Mouse (Mus musculus): ENCODE data around the gene Odf3. TPM values are rescaled to one million over a fixed set of nuclear protein-coding genes. Genes with fewer than 3 reads are reported as not detected.

Gene Odf3
- polyA plus RNA-seq, 1 experiment from 2014 or later = not detected

DNA sequence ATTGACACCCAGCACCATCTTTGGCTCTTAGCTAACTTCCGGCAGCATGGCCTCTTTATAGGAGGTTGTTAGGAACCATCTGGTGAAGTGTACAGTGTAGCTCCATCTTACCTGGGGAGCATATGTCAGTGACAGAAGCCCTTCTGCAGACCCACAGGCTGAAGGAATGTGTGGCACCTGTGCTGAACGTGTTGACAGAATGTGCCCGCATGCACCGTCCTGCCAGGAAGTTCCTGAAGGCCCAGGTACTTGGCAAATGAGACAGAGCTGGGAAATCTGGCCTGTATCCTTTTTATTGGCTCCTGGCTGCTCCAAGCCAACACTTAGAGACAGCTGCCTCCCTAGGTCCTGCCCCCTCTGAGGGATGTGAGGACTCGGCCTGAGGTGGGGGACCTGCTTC is 13.1 kb downstream of the Odf3 start:
- H3K4me1 ChIP-seq (replicated peaks; ENCODE audit: control insufficient read depth, insufficient read depth, low read length) = peaks cover 5% of the 10 kb centered on the region
- no peak overlapping the region for H3K27ac ChIP-seq (ENCODE audit: low read depth, low read length)
- no peak overlapping the region for H3K9ac ChIP-seq (ENCODE audit: low read depth, low read length)
- no peak overlapping the region for H3K4me2 ChIP-seq (replicated peaks; ENCODE audit: low read depth, low read length)
- WGBS = 95% methylated on average over 5 of the region's 5 CpGs
- H3K27me3 ChIP-seq (ENCODE audit: control insufficient read depth, insufficient read depth, low read length) = no peaks in the 10 kb centered on the region
- H3K4me3 ChIP-seq (ENCODE audit: low read depth, low read length) = no peak overlapping the region
- no peaks in the 10 kb centered on the region for H3K9me3 ChIP-seq (ENCODE audit: control insufficient read depth, low read length)
- DNase-seq (ENCODE audit: low spot score) = no peak
- no peak for ATAC-seq (ENCODE audit: low FRiP score)
- H3K36me3 ChIP-seq (ENCODE audit: control insufficient read depth, insufficient read depth, low read length) = no peaks in the 10 kb centered on the region; the same call in 1 of the 2 replicates

DNA sequence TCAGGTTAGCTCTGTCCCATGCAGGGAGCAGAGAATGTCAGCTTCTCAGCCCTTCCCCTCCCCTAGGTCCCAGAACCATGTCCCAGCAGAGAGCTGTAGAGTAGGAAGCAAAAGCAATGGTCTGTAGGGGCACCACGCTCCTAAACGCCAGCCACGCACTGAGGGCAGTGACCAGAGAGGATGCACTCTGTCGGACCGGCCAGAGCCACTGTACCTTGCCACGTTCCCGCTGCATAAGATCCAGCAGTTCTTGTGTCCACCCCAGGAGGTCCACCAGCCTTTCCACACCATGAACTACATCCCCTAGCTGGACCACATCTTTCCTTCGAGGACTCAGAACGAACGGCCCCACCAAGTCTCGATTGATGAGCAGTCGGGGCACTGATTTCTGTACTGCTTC is 17.2 kb downstream of the Odf3 start:
- DNase-seq (ENCODE audit: low spot score) = no peak
- ATAC-seq (ENCODE audit: low FRiP score) = no peak
- H3K27ac ChIP-seq (ENCODE audit: low read depth, low read length) = no peak overlapping the region
- no peaks in the 10 kb centered on the region for H3K27me3 ChIP-seq (ENCODE audit: control insufficient read depth, insufficient read depth, low read length)
- H3K4me3 ChIP-seq (ENCODE audit: low read depth, low read length) = no peak overlapping the region
- H3K9me3 ChIP-seq (ENCODE audit: control insufficient read depth, low read length) = no peaks in the 10 kb centered on the region
- 90% methylated on average over 12 of the region's 12 CpGs for WGBS
- H3K36me3 ChIP-seq (ENCODE audit: control insufficient read depth, insufficient read depth, low read length) = no peaks in the 10 kb centered on the region; the same call in 1 of the 2 replicates
- no peak overlapping the region for H3K4me2 ChIP-seq (replicated peaks; ENCODE audit: low read depth, low read length)
- no peaks in the 10 kb centered on the region for H3K4me1 ChIP-seq (replicated peaks; ENCODE audit: control insufficient read depth, insufficient read depth, low read length)
- H3K9ac ChIP-seq (ENCODE audit: low read depth, low read length) = no peak overlapping the region

DNA sequence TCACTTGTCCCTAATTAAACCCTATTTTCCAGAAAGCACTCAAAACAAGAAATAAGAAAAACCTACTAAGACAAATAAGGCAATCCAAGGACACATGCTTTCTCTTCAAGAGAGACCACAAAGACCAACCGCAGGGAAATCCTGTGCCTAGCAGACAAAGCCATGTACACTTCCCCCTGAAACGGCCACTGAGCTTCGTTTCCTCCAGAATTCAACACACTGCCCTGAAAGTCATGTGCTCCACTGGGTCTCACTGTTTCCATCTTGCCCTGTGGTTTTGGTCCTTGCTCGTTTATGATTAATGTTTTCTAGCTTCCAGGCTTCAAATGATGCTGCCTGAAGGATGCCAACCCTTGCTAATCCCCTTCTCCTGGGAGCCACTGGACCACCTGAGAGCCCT is 26.6 kb downstream of the Odf3 start:
- Histone ChIP-seq H3K4me2 (replicated peaks; ENCODE audit: low read depth, low read length) (no peak overlapping the region), H3K4me1 (replicated peaks; ENCODE audit: control insufficient read depth, insufficient read depth, low read length) (no peaks in the 10 kb centered on the region), H3K9me3 (ENCODE audit: control insufficient read depth, low read length) (no peaks in the 10 kb centered on the region), H3K27ac (ENCODE audit: low read depth, low read length) (no peak overlapping the region), H3K4me3 (ENCODE audit: low read depth, low read length) (no peak overlapping the region), H3K27me3 (ENCODE audit: control insufficient read depth, insufficient read depth, low read length) (no peaks in the 10 kb centered on the region), H3K9ac (ENCODE audit: low read depth, low read length) (no peak overlapping the region), H3K36me3 (ENCODE audit: control insufficient read depth, insufficient read depth, low read length) (no peaks in the 10 kb centered on the region)
- whole genome bisulfite sequencing = 86% methylated on average over 4 of the region's 4 CpGs
- ATAC-seq (ENCODE audit: low FRiP score) (no peak), DNase-seq (ENCODE audit: low spot score) (no peak)

DNA sequence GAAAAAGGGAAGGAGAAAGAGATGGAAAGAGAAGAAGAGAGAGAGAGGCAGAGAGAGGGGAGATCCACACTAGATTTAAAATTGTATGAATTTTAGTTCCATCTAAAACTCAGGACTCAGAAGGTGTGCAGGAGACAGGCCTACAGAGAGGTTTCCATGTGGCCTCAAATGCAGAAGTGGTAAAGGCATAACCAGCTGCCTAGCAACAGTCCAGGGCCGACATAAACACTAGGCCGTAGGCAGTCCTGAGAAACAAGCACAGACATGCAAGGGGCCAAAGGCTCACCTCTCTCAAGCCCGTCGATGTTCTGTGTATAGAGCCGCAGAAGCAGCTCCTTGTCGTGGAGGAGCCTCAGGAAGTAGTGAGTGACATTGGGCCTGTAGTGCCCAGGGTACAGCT is 29.8 kb downstream of the Odf3 start:
- ATAC-seq (ENCODE audit: low FRiP score) (no peak), DNase-seq (ENCODE audit: low spot score) (no peak)
- no peak overlapping the region for H3K9ac ChIP-seq (ENCODE audit: low read depth, low read length)
- no peak overlapping the region for H3K4me3 ChIP-seq (ENCODE audit: low read depth, low read length)
- H3K9me3 ChIP-seq (ENCODE audit: control insufficient read depth, low read length) = no peaks in the 10 kb centered on the region
- H3K27me3 ChIP-seq (ENCODE audit: control insufficient read depth, insufficient read depth, low read length) = no peaks in the 10 kb centered on the region
- H3K4me1 ChIP-seq (replicated peaks; ENCODE audit: control insufficient read depth, insufficient read depth, low read length) = no peaks in the 10 kb centered on the region
- no peaks in the 10 kb centered on the region for H3K36me3 ChIP-seq (ENCODE audit: control insufficient read depth, insufficient read depth, low read length)
- 86% methylated on average over 6 of the region's 6 CpGs for WGBS
- H3K4me2 ChIP-seq (replicated peaks; ENCODE audit: low read depth, low read length) = no peak overlapping the region
- H3K27ac ChIP-seq (ENCODE audit: low read depth, low read length) = no peak overlapping the region

DNA sequence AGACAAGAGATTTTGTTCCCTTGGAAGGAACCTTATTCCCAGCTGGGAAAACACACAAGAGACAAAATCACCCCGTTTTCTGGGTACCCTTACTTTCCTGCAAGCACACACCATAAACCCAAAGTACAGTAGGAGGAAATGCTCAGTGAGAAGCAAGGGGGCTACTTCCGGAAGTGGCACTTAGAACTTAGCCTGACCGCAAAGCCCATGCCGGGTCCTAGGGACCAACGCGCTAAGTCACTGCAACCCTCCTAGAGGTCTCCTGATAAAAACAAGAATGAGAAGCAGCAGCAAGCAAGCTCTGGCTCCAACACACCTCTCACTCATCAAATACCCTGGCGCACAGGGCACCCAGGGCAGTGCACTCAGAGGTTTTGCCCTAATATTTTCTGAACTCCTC is 31.8 kb downstream of the Odf3 start:
- WGBS = 92% methylated on average over 7 of the region's 7 CpGs
- DNase-seq (ENCODE audit: low spot score) (no peak), ATAC-seq (ENCODE audit: low FRiP score) (no peak)
- Histone ChIP-seq H3K36me3 (ENCODE audit: control insufficient read depth, insufficient read depth, low read length) (no peaks in the 10 kb centered on the region), H3K4me1 (replicated peaks; ENCODE audit: control insufficient read depth, insufficient read depth, low read length) (0 out of 2 replicates have a peak, but pooled peaks cover 2% of the 10 kb centered on the region), H3K9me3 (ENCODE audit: control insufficient read depth, low read length) (no peaks in the 10 kb centered on the region), H3K27me3 (ENCODE audit: control insufficient read depth, insufficient read depth, low read length) (no peaks in the 10 kb centered on the region), H3K4me2 (replicated peaks; ENCODE audit: low read depth, low read length) (no peak overlapping the region), H3K9ac (ENCODE audit: low read depth, low read length) (no peak overlapping the region), H3K4me3 (ENCODE audit: low read depth, low read length) (no peak overlapping the region), H3K27ac (ENCODE audit: low read depth, low read length) (no peak overlapping the region)

DNA sequence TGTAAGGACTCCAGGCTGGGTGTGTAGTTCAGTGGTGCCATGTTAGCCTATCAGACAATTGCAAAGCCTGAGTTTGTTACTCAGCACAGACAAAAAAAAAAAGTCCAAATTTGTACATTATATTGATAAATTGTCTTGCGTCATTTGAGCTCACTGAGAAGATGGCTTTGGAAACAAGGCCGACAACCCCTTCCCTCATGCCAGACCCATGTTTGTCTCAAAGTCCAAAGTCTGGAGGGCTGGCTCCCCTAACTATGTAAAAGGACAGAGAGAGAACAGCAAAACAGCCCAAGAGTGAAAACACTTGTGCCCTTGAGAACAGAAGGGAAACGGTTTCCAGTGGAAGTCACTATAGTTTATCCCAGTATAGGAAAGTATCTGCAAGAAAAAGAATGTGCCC is 32.8 kb downstream of the Odf3 start:
- Histone ChIP-seq H3K27ac (ENCODE audit: low read depth, low read length) (no peak overlapping the region), H3K4me3 (ENCODE audit: low read depth, low read length) (no peak overlapping the region), H3K9ac (ENCODE audit: low read depth, low read length) (no peak overlapping the region), H3K4me2 (replicated peaks; ENCODE audit: low read depth, low read length) (no peak overlapping the region), H3K36me3 (ENCODE audit: control insufficient read depth, insufficient read depth, low read length) (no peaks in the 10 kb centered on the region), H3K9me3 (ENCODE audit: control insufficient read depth, low read length) (no peaks in the 10 kb centered on the region), H3K27me3 (ENCODE audit: control insufficient read depth, insufficient read depth, low read length) (no peaks in the 10 kb centered on the region), H3K4me1 (replicated peaks; ENCODE audit: control insufficient read depth, insufficient read depth, low read length) (0 out of 2 replicates have a peak, but pooled peaks cover 2% of the 10 kb centered on the region)
- WGBS = 86% methylated on average over 3 of the region's 3 CpGs
- DNase-seq (ENCODE audit: low spot score) (no peak), ATAC-seq (ENCODE audit: low FRiP score) (no peak)

DNA sequence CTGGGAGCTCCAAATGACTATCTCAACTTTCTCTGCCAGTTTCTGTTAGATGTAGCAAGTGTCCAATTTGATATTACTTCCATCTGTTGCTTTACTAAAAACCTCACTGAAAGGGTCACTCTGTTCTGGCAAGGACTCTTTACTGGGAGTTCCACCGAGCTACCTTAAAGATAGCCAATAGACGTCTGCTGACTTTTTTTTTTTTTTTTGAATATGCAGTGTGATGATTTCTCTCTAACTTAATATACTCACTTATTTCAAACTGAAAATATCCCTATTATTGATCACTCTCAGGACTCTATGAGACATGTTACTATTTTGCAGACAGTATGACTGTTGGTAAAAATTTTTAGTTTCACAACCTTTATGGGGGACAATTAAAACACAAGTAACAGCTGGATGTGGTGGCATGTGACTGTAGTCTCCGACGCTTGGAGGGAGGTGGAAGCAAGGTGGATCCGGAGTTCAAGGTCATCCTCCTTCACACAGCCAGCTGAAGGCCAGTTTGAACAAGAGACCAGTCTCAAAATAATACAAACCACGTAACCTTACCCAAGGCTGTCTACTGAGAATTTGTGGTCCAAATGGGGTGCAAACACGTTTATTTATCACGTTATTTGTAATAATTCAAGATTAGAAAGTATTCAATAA is 33.4 kb downstream of the Odf3 start:
- Histone ChIP-seq H3K9ac (ENCODE audit: low read depth, low read length) (peak overlapping the region; percentile 81), H3K4me2 (replicated peaks; ENCODE audit: low read depth, low read length) (peak overlapping the region; percentile 88), H3K36me3 (ENCODE audit: control insufficient read depth, insufficient read depth, low read length) (no peaks in the 10 kb centered on the region), H3K9me3 (ENCODE audit: control insufficient read depth, low read length) (no peaks in the 10 kb centered on the region), H3K27me3 (ENCODE audit: control insufficient read depth, insufficient read depth, low read length) (no peaks in the 10 kb centered on the region), H3K27ac (ENCODE audit: low read depth, low read length) (no peak overlapping the region), H3K4me3 (ENCODE audit: low read depth, low read length) (peak overlapping the region; percentile 93), H3K4me1 (replicated peaks; ENCODE audit: control insufficient read depth, insufficient read depth, low read length) (0 out of 2 replicates have a peak, but pooled peaks cover 2% of the 10 kb centered on the region)
- DNase-seq (ENCODE audit: low spot score) (peak; percentile 6), ATAC-seq (ENCODE audit: low FRiP score) (no peak)
- WGBS = 33% methylated on average over 8 of the region's 8 CpGs

DNA sequence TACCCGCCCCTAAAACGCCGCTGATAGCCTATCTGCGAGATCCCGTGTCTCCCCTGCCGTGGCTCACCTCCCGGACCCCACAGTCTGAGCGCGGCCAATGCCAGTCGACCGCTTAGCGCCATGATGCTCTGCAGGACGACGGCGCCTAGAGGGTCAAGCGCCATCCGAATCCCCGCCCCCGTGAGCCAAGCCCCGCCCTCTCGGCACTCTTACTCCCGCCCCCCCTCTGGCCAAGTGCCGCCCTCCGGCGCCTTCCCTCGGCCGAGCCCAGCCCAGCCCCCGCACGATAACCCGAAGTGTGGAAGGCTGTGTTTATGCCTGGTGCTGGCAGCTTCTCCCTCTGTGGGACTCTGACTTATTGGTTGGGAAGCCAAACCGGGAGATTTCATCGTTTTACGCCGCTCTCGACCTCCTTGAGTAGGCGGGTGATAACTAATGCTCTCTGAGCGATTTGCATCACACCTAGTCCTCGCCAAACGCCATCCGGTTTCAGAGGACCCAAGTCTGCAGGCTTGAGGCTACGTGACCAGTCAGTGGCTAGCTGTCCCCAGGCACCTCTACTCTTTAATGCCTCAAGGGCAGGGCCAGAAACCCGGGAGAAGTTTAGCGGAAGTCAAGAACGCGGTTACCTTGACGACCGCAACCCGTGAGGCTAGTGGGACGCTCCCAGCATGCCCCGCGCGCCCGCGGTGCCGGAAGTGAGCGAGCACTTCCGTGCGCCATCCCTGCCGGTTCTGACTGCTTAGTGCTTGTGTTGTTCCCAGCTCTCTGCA is 34.3 kb downstream of the Odf3 start, which contains the start of the genes Psmd13 and Sirt3:
Gene Psmd13 (plus strand): TSS at position 273 of the 773 bp plus-strand sequence.
Gene Sirt3 (minus strand): TSS at position 614 of the 773 bp plus-strand sequence.
- 0 out of 2 replicates have a peak, but pooled peaks cover 2% of the 10 kb centered on the region for H3K4me1 ChIP-seq (replicated peaks; ENCODE audit: control insufficient read depth, insufficient read depth, low read length)
- peak within 1 kb of the TSS; percentile 93 for H3K4me3 ChIP-seq (ENCODE audit: low read depth, low read length)
- no peaks in the 10 kb centered on the region for H3K36me3 ChIP-seq (ENCODE audit: control insufficient read depth, insufficient read depth, low read length)
- peak within 1 kb of the TSS; percentile 81 for H3K9ac ChIP-seq (ENCODE audit: low read depth, low read length)
- DNase-seq (ENCODE audit: low spot score) = peak; percentile 98
- WGBS = under 1% methylated on average over 58 of the region's 59 CpGs
- no peaks in the 10 kb centered on the region for H3K9me3 ChIP-seq (ENCODE audit: control insufficient read depth, low read length)
- peak; percentile 96 for ATAC-seq (ENCODE audit: low FRiP score)
- no peaks in the 10 kb centered on the region for H3K27me3 ChIP-seq (ENCODE audit: control insufficient read depth, insufficient read depth, low read length)
- peak within 1 kb of the TSS; percentile 66 for H3K27ac ChIP-seq (ENCODE audit: low read depth, low read length)
- H3K4me2 ChIP-seq (replicated peaks; ENCODE audit: low read depth, low read length) = peak within 1 kb of the TSS; percentile 88
